Mouse (Mus musculus): ENCODE results near the gene Tiam1. TPM values are rescaled to one million over a fixed set of nuclear protein-coding genes. Genes with fewer than 3 reads are reported as not detected.

Tiam1 gene
- polyA plus RNA-seq, 1 experiment from 2014 or later: 30.8 TPM

DNA sequence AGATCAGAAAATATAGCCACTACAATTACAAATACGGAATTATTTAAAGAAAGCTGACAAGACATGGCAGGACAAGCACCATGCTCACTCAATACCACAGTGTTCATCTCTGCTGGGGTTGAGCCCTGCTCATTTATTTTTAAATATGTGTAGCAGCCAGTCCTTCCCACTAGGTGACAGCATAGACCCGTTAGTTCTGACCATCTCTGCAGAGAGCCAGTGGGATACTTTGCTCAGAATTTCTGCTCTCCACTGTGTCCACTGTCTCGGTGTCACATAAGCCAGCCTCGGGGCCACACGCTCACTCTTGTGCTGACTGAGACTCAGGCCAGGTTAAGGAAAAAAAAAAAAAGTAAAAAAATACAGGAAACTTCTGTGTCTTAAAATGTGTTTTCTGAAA, 299.0 kb downstream of the Tiam1 start:
- Histone ChIP-seq H3K27ac (no peak overlapping the region), H3K9me3 (no peaks in the 10 kb centered on the region; the same call in 1 of the 2 replicates), H3K9ac (no peak overlapping the region), H3K27me3 (replicated peaks) (no peaks in the 10 kb centered on the region), H3K4me2 (no peak overlapping the region), H3K4me1 (peaks cover 8% of the 10 kb centered on the region), H3K36me3 (replicated peaks) (0 out of 2 replicates have a peak, but pooled peaks cover 5% of the 10 kb centered on the region), H3K4me3 (no peak overlapping the region)
- peak; percentile 87 for ATAC-seq (replicated peaks)
- 30% methylated on average over 5 of the region's 5 CpGs for WGBS

DNA sequence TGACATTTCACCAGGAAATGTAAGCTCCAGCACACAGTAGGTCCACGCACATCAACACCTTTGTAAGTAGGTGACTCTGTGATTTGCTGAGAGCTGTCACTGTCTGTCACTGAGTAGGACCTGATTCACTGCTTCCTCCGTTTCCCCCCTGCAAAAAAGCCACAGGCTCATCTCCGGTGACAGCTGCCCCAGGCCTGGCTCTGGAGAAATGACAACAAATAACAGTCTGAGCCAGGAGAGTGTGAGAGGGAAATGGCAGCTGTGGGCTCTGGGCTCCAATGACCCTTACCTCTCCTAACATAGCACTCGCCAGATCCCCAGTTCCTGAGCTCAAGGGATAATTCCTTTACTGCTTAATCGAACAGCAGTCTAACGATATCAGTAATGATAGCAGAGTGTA, 301.7 kb downstream of the Tiam1 start:
- Histone ChIP-seq H3K4me1 (peaks cover 8% of the 10 kb centered on the region), H3K9ac (no peak overlapping the region), H3K9me3 (no peaks in the 10 kb centered on the region), H3K4me3 (no peak overlapping the region), H3K27me3 (replicated peaks) (no peaks in the 10 kb centered on the region), H3K27ac (no peak overlapping the region), H3K4me2 (no peak overlapping the region), H3K36me3 (replicated peaks) (no peaks in the 10 kb centered on the region)
- 72% methylated on average over 6 of the region's 6 CpGs for WGBS
- no peak for ATAC-seq (replicated peaks)

DNA sequence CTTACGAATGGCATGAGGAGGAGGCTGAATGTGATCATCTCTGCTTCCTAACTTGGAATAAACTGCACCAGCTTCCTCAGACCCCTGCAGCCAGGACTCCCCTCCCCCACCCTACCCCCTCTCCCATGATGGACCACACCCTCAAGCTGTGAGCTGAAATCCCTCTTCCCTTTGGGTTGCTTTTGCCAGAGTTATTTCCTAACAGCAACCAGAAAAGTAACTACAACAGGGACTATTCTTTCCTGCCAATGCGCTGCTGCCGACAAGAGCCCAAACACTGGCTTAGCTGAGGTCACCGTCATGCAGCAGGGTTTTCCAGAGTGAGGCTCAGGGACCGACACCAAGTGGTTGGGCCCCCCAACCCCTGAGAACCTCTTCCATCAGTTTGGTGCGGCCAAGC, 303.2 kb downstream of the Tiam1 start:
- Histone ChIP-seq H3K4me1 (0 out of 2 replicates have a peak, but pooled peaks cover 3% of the 10 kb centered on the region), H3K9ac (no peak overlapping the region), H3K4me2 (no peak overlapping the region), H3K9me3 (no peaks in the 10 kb centered on the region), H3K36me3 (replicated peaks) (no peaks in the 10 kb centered on the region), H3K27me3 (replicated peaks) (no peaks in the 10 kb centered on the region), H3K4me3 (no peak overlapping the region), H3K27ac (no peak overlapping the region)
- ATAC-seq (replicated peaks): no peak
- 95% methylated on average over 6 of the region's 6 CpGs for WGBS

DNA sequence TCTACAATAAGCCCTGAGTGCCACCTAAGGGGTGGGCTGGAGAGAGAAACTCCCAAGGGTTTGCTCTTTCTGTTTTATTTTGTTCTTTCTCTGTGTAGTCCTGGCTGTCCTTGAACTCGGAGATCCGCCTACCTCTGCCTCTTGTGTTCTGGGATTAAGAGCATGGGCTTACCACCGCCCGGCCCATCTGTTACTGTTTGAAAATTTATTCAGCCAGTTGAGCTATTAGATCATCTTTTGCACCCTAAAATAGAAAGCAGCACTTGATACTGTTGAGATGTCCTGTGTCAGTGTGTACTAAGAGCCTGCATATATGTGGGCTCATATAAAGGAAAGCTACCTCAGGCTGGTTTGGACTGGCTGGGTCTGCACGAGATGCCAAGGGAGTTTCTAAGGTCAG, 303.7 kb downstream of the Tiam1 start:
- Histone ChIP-seq H3K27ac (no peak overlapping the region), H3K4me1 (0 out of 2 replicates have a peak, but pooled peaks cover 3% of the 10 kb centered on the region), H3K4me3 (no peak overlapping the region), H3K4me2 (no peak overlapping the region), H3K9ac (no peak overlapping the region), H3K36me3 (replicated peaks) (no peaks in the 10 kb centered on the region), H3K9me3 (no peaks in the 10 kb centered on the region), H3K27me3 (replicated peaks) (no peaks in the 10 kb centered on the region)
- 87% methylated on average over 5 of the region's 5 CpGs for WGBS
- ATAC-seq (replicated peaks): no peak

DNA sequence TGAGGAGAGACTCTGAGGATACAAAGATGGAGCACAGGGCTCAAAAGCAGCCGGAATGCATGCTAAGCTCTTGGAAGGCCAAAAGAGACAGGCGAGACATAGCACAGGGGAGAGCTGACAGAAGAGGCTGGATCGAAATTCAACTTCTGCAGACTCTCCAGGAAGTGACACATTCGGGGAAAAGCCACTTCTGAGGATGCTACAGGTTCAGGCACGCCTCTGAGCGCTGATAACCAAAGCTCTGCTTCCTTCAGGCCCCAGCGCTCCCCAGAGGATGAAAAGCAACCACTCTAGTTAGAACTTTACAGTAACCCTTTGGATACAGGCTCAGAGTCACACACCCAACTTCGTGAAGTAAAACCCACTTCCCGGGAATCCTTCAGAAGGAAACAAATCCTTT, 306.5 kb downstream of the Tiam1 start:
- Histone ChIP-seq H3K27me3 (replicated peaks) (no peaks in the 10 kb centered on the region), H3K4me1 (0 out of 2 replicates have a peak, but pooled peaks cover 3% of the 10 kb centered on the region), H3K27ac (no peak overlapping the region), H3K4me2 (no peak overlapping the region), H3K9ac (no peak overlapping the region), H3K4me3 (no peak overlapping the region), H3K36me3 (replicated peaks) (no peaks in the 10 kb centered on the region), H3K9me3 (no peaks in the 10 kb centered on the region)
- 79% methylated on average over 9 of the region's 9 CpGs for WGBS
- no peak for ATAC-seq (replicated peaks)

DNA sequence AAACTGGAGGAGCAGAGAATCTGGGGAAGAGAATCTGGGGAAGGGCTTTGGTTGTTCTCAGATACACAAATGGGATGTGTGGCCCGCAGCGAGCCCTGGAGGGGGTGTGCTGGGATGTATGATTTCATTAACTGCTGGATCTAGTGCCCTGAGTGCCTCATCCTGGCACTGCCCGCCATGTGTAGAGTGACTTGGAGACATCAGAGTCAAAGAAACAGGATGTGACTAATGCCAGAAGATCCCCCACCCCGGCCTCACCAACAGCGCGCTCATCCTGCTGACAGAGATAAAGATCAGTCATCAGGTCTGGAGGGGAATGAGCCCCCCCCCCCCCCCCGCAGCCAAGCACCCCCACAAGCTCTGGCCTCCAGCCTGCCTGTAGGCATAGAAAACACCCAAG, 308.0 kb downstream of the Tiam1 start:
- Histone ChIP-seq H3K9ac (no peak overlapping the region), H3K27me3 (replicated peaks) (no peaks in the 10 kb centered on the region), H3K9me3 (no peaks in the 10 kb centered on the region), H3K4me3 (no peak overlapping the region), H3K36me3 (replicated peaks) (no peaks in the 10 kb centered on the region), H3K27ac (no peak overlapping the region), H3K4me2 (no peak overlapping the region), H3K4me1 (0 out of 2 replicates have a peak, but pooled peaks cover 4% of the 10 kb centered on the region)
- ATAC-seq (replicated peaks): no peak
- WGBS: 70% methylated on average over 7 of the region's 7 CpGs

DNA sequence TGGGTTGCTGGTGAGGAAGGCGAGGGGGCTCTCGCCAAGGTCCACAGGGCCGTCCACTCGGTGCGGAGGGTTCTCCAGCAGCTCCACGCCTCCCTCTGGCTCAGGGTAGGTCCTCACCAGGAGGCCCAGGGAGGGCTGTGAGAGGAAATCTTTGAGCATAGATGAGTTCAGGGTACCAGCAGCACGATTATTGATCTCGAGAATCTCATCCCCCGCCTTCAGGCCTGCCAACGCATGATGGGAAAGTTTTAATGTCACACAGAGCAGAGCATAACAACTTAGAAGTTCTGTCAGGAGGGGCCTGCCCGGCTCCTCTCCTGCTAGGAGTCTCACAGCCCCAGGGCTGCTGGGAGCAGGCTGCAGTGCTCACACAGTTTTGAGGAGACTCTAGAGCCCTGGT, 310.6 kb downstream of the Tiam1 start:
- 84% methylated on average over 11 of the region's 11 CpGs for WGBS
- no peak for ATAC-seq (replicated peaks)
- Histone ChIP-seq H3K27me3 (replicated peaks) (no peaks in the 10 kb centered on the region), H3K36me3 (replicated peaks) (no peaks in the 10 kb centered on the region), H3K9me3 (no peaks in the 10 kb centered on the region), H3K27ac (no peak overlapping the region), H3K4me2 (no peak overlapping the region), H3K4me3 (no peak overlapping the region), H3K4me1 (0 out of 2 replicates have a peak, but pooled peaks cover 4% of the 10 kb centered on the region), H3K9ac (no peak overlapping the region)

DNA sequence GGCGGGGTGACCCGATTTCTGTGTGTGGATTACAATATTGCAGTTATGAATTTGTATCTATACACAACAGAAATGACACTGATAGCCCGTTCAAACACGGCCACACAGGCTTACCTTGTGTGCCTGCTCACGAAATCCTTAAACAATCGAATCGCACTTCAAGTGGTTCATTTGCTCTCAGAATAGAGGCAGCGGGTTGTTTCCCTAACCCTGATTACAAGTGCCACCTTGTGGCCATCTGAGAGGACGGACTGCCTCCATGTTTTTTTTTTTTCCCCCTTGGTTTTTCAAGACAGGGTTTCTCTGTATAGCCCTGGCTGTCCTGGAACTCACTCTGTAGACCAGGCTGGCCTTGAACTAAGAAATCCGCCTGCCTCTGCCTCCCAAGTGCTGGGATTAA, 312.4 kb downstream of the Tiam1 start:
- Histone ChIP-seq H3K36me3 (replicated peaks) (no peaks in the 10 kb centered on the region), H3K9me3 (no peaks in the 10 kb centered on the region), H3K27ac (no peak overlapping the region), H3K4me1 (0 out of 2 replicates have a peak, but pooled peaks cover 4% of the 10 kb centered on the region), H3K27me3 (replicated peaks) (no peaks in the 10 kb centered on the region), H3K4me2 (no peak overlapping the region), H3K9ac (no peak overlapping the region), H3K4me3 (no peak overlapping the region)
- WGBS: 33% methylated on average over 10 of the region's 10 CpGs
- ATAC-seq (replicated peaks): 0 out of 2 replicates have a peak, but pooled peaks have one; percentile 26

DNA sequence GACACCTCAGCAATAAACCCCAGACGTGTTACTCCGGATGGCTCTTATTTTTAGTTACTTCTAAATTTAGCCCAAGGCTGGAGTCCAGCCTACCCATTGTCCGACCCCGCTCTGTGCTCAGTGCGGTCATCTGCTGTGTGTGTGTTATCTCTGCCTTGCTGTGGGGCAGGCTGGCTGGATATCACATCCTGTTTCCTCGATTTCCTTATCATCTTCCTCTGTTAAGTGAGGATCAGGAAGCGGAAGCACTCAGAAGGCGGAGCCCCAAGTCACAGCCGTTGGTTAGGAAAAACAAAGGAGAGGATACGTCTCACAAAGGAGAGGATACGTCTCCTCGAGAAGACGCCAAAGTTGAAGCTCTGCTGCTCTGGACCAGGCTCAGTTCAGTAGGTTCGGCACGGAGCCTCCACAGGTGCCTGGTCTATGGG, 313.3 kb downstream of the Tiam1 start:
- Histone ChIP-seq H3K9ac (no peak overlapping the region), H3K27ac (no peak overlapping the region), H3K36me3 (replicated peaks) (no peaks in the 10 kb centered on the region), H3K4me3 (no peak overlapping the region), H3K27me3 (replicated peaks) (no peaks in the 10 kb centered on the region), H3K4me1 (0 out of 2 replicates have a peak, but pooled peaks cover 4% of the 10 kb centered on the region), H3K4me2 (no peak overlapping the region), H3K9me3 (no peaks in the 10 kb centered on the region)
- no peak; the same call in 1 of the 2 replicates for ATAC-seq (replicated peaks)
- WGBS: 80% methylated on average over 15 of the region's 15 CpGs

DNA sequence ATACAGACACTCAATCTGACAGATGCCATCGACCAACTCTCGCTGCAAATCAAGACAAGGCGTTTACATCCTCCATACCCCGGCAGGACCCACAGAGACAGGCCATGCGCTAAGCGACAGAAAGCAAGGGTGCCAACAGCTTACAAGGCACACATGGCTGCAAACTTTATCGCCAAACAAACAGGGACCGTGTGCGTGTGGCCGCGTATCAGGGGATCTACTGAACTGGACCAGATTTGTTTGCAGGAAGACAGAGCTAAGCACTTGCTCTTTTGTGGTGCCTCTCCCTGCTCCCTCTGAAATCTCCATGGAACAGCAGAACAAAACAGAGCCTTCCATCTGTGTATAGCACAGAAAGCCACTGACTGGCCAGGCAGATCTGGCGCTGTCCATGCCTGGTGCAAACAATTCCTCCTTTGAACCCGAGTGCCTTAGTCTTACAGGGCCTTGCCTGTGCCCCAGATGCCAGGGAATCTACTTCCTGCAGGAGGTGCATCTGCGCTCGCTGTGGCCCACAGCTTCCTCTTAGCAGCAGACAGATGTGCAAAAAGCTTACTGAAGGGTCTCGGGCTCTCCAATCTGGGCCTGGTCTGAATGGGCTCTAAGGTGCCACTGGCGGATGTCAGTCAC, 316.0 kb downstream of the Tiam1 start:
- Histone ChIP-seq H3K27me3 (replicated peaks) (no peaks in the 10 kb centered on the region), H3K9me3 (no peaks in the 10 kb centered on the region), H3K4me2 (no peak overlapping the region), H3K27ac (no peak overlapping the region), H3K36me3 (replicated peaks) (no peaks in the 10 kb centered on the region), H3K9ac (no peak overlapping the region), H3K4me1 (0 out of 2 replicates have a peak, but pooled peaks cover 4% of the 10 kb centered on the region), H3K4me3 (no peak overlapping the region)
- no peak for ATAC-seq (replicated peaks)
- 66% methylated on average over 17 of the region's 17 CpGs for WGBS

DNA sequence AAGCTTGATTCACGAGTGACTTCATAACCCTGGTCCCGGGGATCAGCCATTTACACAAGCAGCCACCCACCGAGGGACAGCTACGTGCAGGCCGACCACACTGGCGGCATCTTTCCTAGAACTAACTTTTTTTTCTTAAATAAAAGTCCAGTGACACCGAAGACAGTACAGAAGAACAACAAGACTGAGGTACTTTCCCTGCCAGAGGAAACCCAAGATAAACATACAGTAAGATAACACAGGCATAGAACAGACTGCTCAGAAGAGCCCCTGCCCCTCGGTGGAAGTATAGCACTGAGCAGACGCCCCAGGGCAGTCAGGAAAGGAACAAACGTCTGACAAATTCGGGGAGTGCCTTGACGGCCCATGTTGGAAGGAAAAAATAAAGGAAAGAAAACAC, 317.7 kb downstream of the Tiam1 start:
- no peaks in the 10 kb centered on the region for H3K9me3 ChIP-seq
- H3K27ac ChIP-seq: no peak overlapping the region
- H3K4me1 ChIP-seq: 0 out of 2 replicates have a peak, but pooled peaks cover 1% of the 10 kb centered on the region
- no peak overlapping the region for H3K4me3 ChIP-seq
- H3K27me3 ChIP-seq (replicated peaks): no peaks in the 10 kb centered on the region
- no peak overlapping the region for H3K4me2 ChIP-seq
- H3K9ac ChIP-seq: no peak overlapping the region
- 71% methylated on average over 12 of the region's 12 CpGs for WGBS
- no peak for ATAC-seq (replicated peaks)
- no peaks in the 10 kb centered on the region for H3K36me3 ChIP-seq (replicated peaks)

DNA sequence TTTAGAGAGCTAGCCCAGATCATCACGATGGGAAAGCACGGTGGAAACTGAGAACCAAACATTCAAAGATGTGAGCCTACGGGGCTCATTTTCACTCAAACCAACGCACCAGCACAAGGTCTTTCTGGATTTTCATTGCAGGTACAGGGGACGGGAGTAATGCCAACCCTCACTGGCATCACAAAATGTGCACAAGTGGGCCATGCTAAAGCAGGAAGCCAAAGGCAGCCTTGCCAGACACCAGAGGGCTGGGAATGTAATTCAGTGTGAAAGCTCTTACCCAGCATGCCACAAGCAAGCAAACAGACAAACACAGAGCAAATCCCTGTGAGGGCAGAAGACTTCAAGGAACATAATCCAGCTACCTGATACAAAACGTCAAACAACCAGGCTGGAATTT, 320.7 kb downstream of the Tiam1 start:
- no peak for ATAC-seq (replicated peaks)
- H3K4me1 ChIP-seq: peaks cover 9% of the 10 kb centered on the region
- WGBS: 82% methylated on average over 6 of the region's 6 CpGs
- no peak overlapping the region for H3K27ac ChIP-seq
- H3K27me3 ChIP-seq (replicated peaks): peaks cover 10% of the 10 kb centered on the region; the same call in 1 of the 2 replicates
- H3K4me2 ChIP-seq: no peak overlapping the region
- no peaks in the 10 kb centered on the region for H3K9me3 ChIP-seq
- H3K36me3 ChIP-seq (replicated peaks): no peaks in the 10 kb centered on the region
- no peak overlapping the region for H3K9ac ChIP-seq
- no peak overlapping the region for H3K4me3 ChIP-seq

DNA sequence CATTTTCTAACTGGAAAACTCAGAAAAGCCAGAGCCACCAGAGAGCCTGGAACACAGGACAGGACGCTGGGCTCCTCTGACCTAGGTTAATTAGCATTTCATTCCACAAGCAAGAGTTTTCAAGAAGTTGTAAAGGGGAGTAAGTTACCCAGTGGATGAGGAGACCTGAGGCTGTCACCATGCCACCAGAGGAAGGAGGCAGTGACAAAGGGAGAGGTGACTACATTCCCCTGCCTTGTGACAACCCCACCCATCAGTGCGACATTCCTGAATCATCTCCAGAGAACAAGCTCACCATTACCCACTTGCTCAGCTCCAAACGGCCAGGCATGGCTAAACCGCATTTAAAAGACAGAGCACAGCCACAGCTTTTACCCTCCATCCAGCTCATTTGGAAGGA, 324.9 kb downstream of the Tiam1 start:
- H3K4me1 ChIP-seq: peaks cover 34% of the 10 kb centered on the region
- H3K27me3 ChIP-seq (replicated peaks): peaks cover 10% of the 10 kb centered on the region; the same call in 1 of the 2 replicates
- 21% methylated on average over 4 of the region's 4 CpGs for WGBS
- peak overlapping the region; percentile 64 for H3K4me2 ChIP-seq
- no peak for ATAC-seq (replicated peaks)
- 0 out of 2 replicates have a peak overlapping the region, but pooled peaks have one; percentile 30 for H3K4me3 ChIP-seq
- no peak overlapping the region for H3K9ac ChIP-seq
- H3K9me3 ChIP-seq: no peaks in the 10 kb centered on the region
- H3K27ac ChIP-seq: no peak overlapping the region
- no peaks in the 10 kb centered on the region for H3K36me3 ChIP-seq (replicated peaks)
